Mouse (Mus musculus) spleen, adult 2 months (tissue): ENCODE data around the gene Trim2.

Source experiments
- CTCF ChIP-seq: fragments of 200-500 bp; IDR thresholded peaks from 2 replicates; pipeline ENCODE4 v1.5.1; 2011; ENCODE audit warnings: mild to moderate bottlenecking, inconsistent platforms; ENCODE audit not compliant: insufficient read depth, insufficient read length, insufficient replicate concordance; ENCODE audit errors: extremely low read depth
- POLR2A ChIP-seq: fragments of 200-500 bp; IDR thresholded peaks from 2 replicates; pipeline ENCODE4 v1.6.1; 2011; ENCODE audit warnings: low read depth, low read length, inconsistent platforms

DNA sequence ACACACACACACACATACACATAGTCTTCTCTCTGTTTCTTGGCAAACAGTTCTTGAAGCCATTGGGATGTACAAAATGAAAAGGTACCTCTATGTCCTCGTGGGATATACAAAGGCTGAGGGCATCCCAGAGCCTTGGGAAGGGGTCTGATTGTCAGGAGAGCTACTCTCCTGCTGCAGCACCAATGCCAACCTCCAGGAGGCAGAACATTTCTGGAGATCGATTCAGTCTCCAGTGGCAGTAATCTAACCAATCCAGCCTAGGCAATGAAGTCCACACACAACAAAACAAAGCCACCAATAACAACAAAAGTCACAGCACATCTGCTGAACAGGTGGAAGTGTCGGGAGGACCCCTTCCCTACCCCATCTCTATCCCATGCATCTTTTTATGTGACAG lies 38.2 kb downstream of the Trim2 start:
- no peak for TF ChIP-seq CTCF
- no peak for TF ChIP-seq POLR2A
